Mouse (Mus musculus): ENCODE results near the gene Tarm1. TPM values are rescaled to one million over a fixed set of nuclear protein-coding genes. Genes with fewer than 3 reads are reported as not detected.

Tarm1 gene
- polyA plus RNA-seq (2014; fragmentation: Illumina TruSeq; extraction: RNeasy Lipid Tissue Mini Kit (QIAGEN cat#74804); ENCODE audit: low replicate concordance): not detected

DNA sequence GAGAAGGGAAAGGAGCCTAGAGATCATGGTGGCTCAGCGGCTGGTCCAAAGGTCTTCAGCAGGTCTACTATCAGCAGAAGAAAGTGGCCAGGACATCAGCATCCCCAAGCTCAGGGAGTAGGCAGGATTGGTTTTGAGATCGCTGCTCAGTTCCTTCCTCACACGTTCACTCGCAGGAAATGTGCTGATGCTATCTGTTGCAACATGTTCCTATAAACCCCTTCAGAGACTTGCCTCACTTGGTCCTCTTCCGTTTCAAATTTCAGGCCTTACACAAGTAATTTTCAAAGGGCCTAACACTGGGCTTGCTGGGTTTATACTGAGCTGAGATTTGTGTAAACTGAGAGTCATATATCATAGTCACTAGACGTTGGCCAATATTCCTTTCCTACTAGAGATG is at the start of gene Tarm1:
Gene Tarm1 (minus strand): TSS at position 186 of the 400 bp plus-strand sequence.

Other genes starting within 250 kb of the Tarm1 start
- gene Myadm, start 213.5 kb downstream of the Tarm1 start, polyA plus RNA-seq (2014; fragmentation: Illumina TruSeq; extraction: RNeasy Lipid Tissue Mini Kit (QIAGEN cat#74804); ENCODE audit: low replicate concordance): 53.6 TPM
- not detected for gene Prkcg, start 213.4 kb downstream of the Tarm1 start, polyA plus RNA-seq (2014; fragmentation: Illumina TruSeq; extraction: RNeasy Lipid Tissue Mini Kit (QIAGEN cat#74804); ENCODE audit: low replicate concordance)
- gene Cacng7, start 169.7 kb downstream of the Tarm1 start, polyA plus RNA-seq (2014; fragmentation: Illumina TruSeq; extraction: RNeasy Lipid Tissue Mini Kit (QIAGEN cat#74804); ENCODE audit: low replicate concordance): 0.45 TPM
- not detected for gene Cacng8, start 111.9 kb downstream of the Tarm1 start, polyA plus RNA-seq (2014; fragmentation: Illumina TruSeq; extraction: RNeasy Lipid Tissue Mini Kit (QIAGEN cat#74804); ENCODE audit: low replicate concordance)
- not detected for gene Cacng6, start 78.4 kb downstream of the Tarm1 start, polyA plus RNA-seq (2014; fragmentation: Illumina TruSeq; extraction: RNeasy Lipid Tissue Mini Kit (QIAGEN cat#74804); ENCODE audit: low replicate concordance)
- not detected for gene Oscar, start 113.5 kb upstream of the Tarm1 start, polyA plus RNA-seq (2014; fragmentation: Illumina TruSeq; extraction: RNeasy Lipid Tissue Mini Kit (QIAGEN cat#74804); ENCODE audit: low replicate concordance)
- gene Ndufa3, start 114.7 kb upstream of the Tarm1 start, polyA plus RNA-seq (2014; fragmentation: Illumina TruSeq; extraction: RNeasy Lipid Tissue Mini Kit (QIAGEN cat#74804); ENCODE audit: low replicate concordance): 9.0 TPM
- not detected for gene Tfpt, start 127.3 kb upstream of the Tarm1 start, polyA plus RNA-seq (2014; fragmentation: Illumina TruSeq; extraction: RNeasy Lipid Tissue Mini Kit (QIAGEN cat#74804); ENCODE audit: low replicate concordance)
- gene Prpf31, start 127.4 kb upstream of the Tarm1 start, polyA plus RNA-seq (2014; fragmentation: Illumina TruSeq; extraction: RNeasy Lipid Tissue Mini Kit (QIAGEN cat#74804); ENCODE audit: low replicate concordance): 9.5 TPM
- 6.9 TPM for gene Cnot3, start 142.6 kb upstream of the Tarm1 start, polyA plus RNA-seq (2014; fragmentation: Illumina TruSeq; extraction: RNeasy Lipid Tissue Mini Kit (QIAGEN cat#74804); ENCODE audit: low replicate concordance)
- 5.8 TPM for gene Leng1, start 163.2 kb upstream of the Tarm1 start, polyA plus RNA-seq (2014; fragmentation: Illumina TruSeq; extraction: RNeasy Lipid Tissue Mini Kit (QIAGEN cat#74804); ENCODE audit: low replicate concordance)
- 95.7 TPM for gene Tmc4, start 174.9 kb upstream of the Tarm1 start, polyA plus RNA-seq (2014; fragmentation: Illumina TruSeq; extraction: RNeasy Lipid Tissue Mini Kit (QIAGEN cat#74804); ENCODE audit: low replicate concordance)
- 5.3 TPM for gene Tsen34, start 190.2 kb upstream of the Tarm1 start, polyA plus RNA-seq (2014; fragmentation: Illumina TruSeq; extraction: RNeasy Lipid Tissue Mini Kit (QIAGEN cat#74804); ENCODE audit: low replicate concordance)
- 42.7 TPM for gene Mboat7, start 190.9 kb upstream of the Tarm1 start, polyA plus RNA-seq (2014; fragmentation: Illumina TruSeq; extraction: RNeasy Lipid Tissue Mini Kit (QIAGEN cat#74804); ENCODE audit: low replicate concordance)
- 14.3 TPM for gene Rps9, start 201.4 kb upstream of the Tarm1 start, polyA plus RNA-seq (2014; fragmentation: Illumina TruSeq; extraction: RNeasy Lipid Tissue Mini Kit (QIAGEN cat#74804); ENCODE audit: low replicate concordance)
- 4.3 TPM for gene Pirb, start 217.8 kb upstream of the Tarm1 start, polyA plus RNA-seq (2014; fragmentation: Illumina TruSeq; extraction: RNeasy Lipid Tissue Mini Kit (QIAGEN cat#74804); ENCODE audit: low replicate concordance)

Measured in small intestine, adult 10 weeks (tissue).